Mouse (Mus musculus) lung, embryonic 15.5 days (tissue): Measurements from ENCODE around the gene Gm43951. TPM values are rescaled to one million over a fixed set of nuclear protein-coding genes. Genes with fewer than 3 reads are reported as not detected.
"Not testable (repeated sequence)": the region's sequence is repeated elsewhere in the genome, so short reads cannot be mapped to it uniquely, and the experiment has no call there.

Source experiments
- ATAC-seq: fragments of 200-750 bp; cut with Nextera tagmentation; 2 replicates; pipeline ENCODE4 v1.8.0; 2017; ENCODE audit warnings: moderate number of reproducible peaks, borderline replicate concordance; ENCODE audit not compliant: low FRiP score, low TSS enrichment; ENCODE audit errors: extremely low read depth
- H3K27ac ChIP-seq: fragments of 300-500 bp; sonication (generic); 2 replicates; pipeline ENCODE4 v1.5.1; 2015; ENCODE audit warnings: moderate library complexity, mild to moderate bottlenecking, inconsistent platforms
- H3K27me3 ChIP-seq: fragments of 300-500 bp; sonication (generic); 2 replicates; pipeline ENCODE4 v1.6.1; 2015; ENCODE audit warnings: inconsistent platforms
- H3K36me3 ChIP-seq: fragments of 300-500 bp; sonication (generic); 2 replicates; pipeline ENCODE4 v1.6.1; 2015; ENCODE audit warnings: inconsistent platforms
- H3K4me1 ChIP-seq: fragments of 300-500 bp; sonication (generic); 2 replicates; pipeline ENCODE4 v1.6.1; 2015; ENCODE audit warnings: inconsistent platforms
- H3K4me2 ChIP-seq: fragments of 300-500 bp; sonication (generic); 2 replicates; pipeline ENCODE4 v1.6.1; 2015; ENCODE audit warnings: inconsistent platforms, mild to moderate bottlenecking, moderate library complexity
- H3K4me3 ChIP-seq: fragments of 300-500 bp; sonication (generic); 2 replicates; pipeline ENCODE4 v1.5.1; 2015; ENCODE audit warnings: mild to moderate bottlenecking, inconsistent platforms
- H3K9ac ChIP-seq: fragments of 300-500 bp; sonication (generic); 2 replicates; pipeline ENCODE4 v1.6.1; 2015; ENCODE audit warnings: inconsistent platforms
- H3K9me3 ChIP-seq: fragments of 300-500 bp; sonication (generic); 2 replicates; pipeline ENCODE4 v1.6.1; 2016; ENCODE audit warnings: inconsistent platforms
- WGBS: fragments of 180-500 bp; shearing (Covaris S2); methylation state at CpG from one replicate; pipeline ENCODE4 v1.1.7; 2015; 5-methylcytosine and 5-hydroxymethylcytosine counted together
- polyA plus RNA-seq: library from polyadenylated mRNA; unstranded; fragments of >200 nt; fragmentation: Nextera tagmentation; extraction: Ambion mirVana; gene quantifications from 2 replicates; pipeline ENCODE4 v1.2.1, GENCODE M21; 2015

Gm43951 gene
- polyA plus RNA-seq, 1 experiment from 2014 or later = 0.44 TPM

DNA sequence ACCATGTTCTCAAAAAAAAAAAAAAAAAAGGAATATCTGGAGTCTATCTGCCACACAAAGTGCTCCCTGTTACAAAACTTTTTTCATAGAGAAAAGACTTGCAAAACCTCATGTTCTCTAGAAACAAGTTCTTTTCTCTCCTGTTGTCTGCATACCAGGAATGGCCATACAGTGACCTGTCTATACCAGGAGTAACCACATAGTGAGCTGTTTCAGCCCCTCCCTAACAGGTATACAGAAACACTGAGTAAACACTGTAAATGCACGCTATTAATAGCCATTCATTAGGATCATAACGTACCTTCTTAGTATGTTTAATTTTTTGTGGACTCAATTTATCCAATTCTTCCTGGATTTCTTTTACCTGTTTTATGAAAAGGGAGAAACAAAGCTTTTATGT, 12.4 kb downstream of the Gm43951 start:
- H3K27ac ChIP-seq = no peak overlapping the region
- H3K4me2 ChIP-seq = no peak overlapping the region
- no peak for ATAC-seq
- H3K9me3 ChIP-seq = no peaks in the 10 kb centered on the region
- whole genome bisulfite sequencing = 86% methylated on average over 2 of the region's 2 CpGs
- peaks cover 36% of the 10 kb centered on the region for H3K36me3 ChIP-seq
- no peak overlapping the region for H3K9ac ChIP-seq
- no peaks in the 10 kb centered on the region for H3K4me1 ChIP-seq
- no peaks in the 10 kb centered on the region for H3K27me3 ChIP-seq
- H3K4me3 ChIP-seq = no peak overlapping the region

DNA sequence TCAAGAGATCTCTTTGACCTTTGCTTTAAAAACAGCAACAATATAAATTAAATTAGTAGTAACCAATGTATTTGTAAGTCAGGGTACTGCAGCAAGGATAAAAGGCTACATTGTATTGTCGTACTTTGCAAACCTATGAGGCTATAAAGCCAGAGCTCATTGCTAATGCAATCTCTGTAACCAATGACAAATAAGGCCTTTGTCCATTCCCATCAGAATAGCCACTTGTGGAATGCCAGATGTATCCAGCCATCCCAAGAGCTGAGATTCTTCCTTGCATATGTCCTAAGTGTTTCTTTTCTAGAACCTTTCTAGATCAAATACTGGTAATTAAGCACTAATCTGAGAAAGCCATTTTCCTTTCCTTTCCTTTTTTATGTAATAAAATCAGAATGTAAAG, 15.8 kb downstream of the Gm43951 start:
- H3K36me3 ChIP-seq = peaks cover 35% of the 10 kb centered on the region
- H3K27ac ChIP-seq = no peak overlapping the region
- WGBS = 94% methylated on average over 1 of the region's 1 CpGs
- H3K27me3 ChIP-seq = no peaks in the 10 kb centered on the region
- H3K4me1 ChIP-seq = no peaks in the 10 kb centered on the region
- H3K4me3 ChIP-seq = no peak overlapping the region
- no peak overlapping the region for H3K9ac ChIP-seq
- no peaks in the 10 kb centered on the region for H3K9me3 ChIP-seq
- no peak for ATAC-seq
- H3K4me2 ChIP-seq = no peak overlapping the region

DNA sequence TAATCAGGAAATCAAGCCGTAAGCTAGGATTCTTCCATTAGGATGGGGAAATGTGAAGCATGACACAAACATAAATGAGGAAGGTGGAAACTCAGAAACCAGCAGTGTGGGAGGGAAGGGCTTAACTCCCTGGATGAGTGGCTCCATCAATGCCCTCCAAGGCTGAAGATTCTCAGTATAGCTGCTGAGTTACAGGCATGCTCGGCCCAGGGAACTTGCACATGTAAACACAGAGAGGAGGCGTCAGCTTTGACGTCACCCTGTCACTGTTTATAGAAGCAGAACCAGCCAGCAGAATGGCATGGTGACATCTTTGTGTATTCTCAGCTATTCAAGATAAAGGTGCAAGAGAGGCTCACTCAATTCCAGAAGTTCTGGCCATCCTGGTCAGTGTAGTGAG, 22.4 kb downstream of the Gm43951 start:
- Histone ChIP-seq H3K27me3 (no peaks in the 10 kb centered on the region), H3K27ac (no peak overlapping the region), H3K36me3 (peaks cover 23% of the 10 kb centered on the region), H3K4me2 (no peak overlapping the region), H3K4me3 (no peak overlapping the region), H3K9ac (no peak overlapping the region), H3K9me3 (no peaks in the 10 kb centered on the region), H3K4me1 (no peaks in the 10 kb centered on the region)
- no peak for ATAC-seq
- WGBS = 41% methylated on average over 4 of the region's 4 CpGs

DNA sequence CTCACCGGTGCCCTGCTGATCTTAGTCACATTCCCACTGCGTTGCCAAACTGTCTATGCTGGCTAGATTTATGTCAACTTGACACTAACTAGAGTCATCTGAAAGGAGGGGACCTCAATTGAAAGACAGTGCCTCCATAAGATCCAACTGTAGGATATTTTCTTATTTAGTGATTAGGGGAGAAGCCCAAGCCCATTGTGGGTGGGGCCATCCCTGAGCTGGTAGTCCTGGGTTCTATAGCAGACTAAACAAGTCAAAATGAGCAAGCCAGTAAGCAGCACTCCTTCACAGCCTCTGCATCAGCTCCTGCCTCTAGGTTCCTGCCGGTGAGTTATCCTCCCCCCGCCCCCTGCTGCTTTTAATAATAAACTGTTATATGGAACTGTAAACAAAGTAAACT, 25.5 kb downstream of the Gm43951 start:
- Histone ChIP-seq H3K27me3 (no peaks in the 10 kb centered on the region), H3K9me3 (no peaks in the 10 kb centered on the region), H3K4me3 (no peak overlapping the region), H3K36me3 (peaks cover 35% of the 10 kb centered on the region), H3K4me1 (no peaks in the 10 kb centered on the region), H3K4me2 (no peak overlapping the region), H3K9ac (no peak overlapping the region), H3K27ac (no peak overlapping the region)
- no peak for ATAC-seq
- 87% methylated on average over 4 of the region's 4 CpGs for WGBS

DNA sequence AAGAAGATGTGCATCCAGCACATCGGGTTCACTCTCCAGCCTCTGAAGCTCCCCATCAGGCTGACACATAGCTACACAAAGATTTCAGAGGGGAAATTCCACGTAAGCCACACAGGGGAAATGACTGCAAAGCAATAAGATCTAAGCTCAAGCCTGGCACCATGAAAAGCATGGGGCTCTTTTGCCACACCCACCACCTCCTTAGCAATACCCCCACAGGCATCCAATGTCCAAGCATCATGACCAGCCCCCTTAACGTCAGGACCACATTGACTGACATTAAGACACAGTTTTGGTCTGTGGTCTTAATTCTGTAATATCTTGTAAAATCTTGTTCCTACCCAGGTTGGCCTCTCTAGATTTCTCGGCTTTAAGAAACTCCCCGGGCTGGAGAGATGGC, 26.1 kb downstream of the Gm43951 start:
- H3K9me3 ChIP-seq = no peaks in the 10 kb centered on the region
- H3K36me3 ChIP-seq = peaks cover 39% of the 10 kb centered on the region
- H3K27me3 ChIP-seq = no peaks in the 10 kb centered on the region
- H3K9ac ChIP-seq = no peak overlapping the region
- H3K4me3 ChIP-seq = no peak overlapping the region
- no peak overlapping the region for H3K27ac ChIP-seq
- no peaks in the 10 kb centered on the region for H3K4me1 ChIP-seq
- WGBS = 88% methylated on average over 5 of the region's 5 CpGs
- no peak for ATAC-seq
- no peak overlapping the region for H3K4me2 ChIP-seq

DNA sequence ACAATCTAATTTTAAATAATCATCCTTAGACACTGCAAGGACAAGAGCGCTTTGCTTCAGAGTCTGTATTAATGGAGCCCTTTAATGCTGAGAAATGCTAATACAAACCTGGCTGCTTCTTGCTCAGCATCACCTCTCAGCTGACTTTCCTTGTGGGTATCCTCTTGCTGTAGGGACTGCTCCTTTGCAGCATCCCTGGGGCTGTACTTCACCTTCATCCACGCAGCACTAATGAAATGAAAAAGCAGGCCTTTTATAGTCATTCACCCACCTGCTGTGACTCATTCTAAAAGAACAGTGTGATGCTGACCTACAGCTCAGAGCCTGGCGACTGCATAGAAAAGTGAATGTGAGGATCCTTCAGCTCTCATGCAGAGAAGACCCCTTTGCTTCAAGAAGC, 30.1 kb downstream of the Gm43951 start:
- Histone ChIP-seq H3K36me3 (peaks cover 63% of the 10 kb centered on the region), H3K4me3 (no peak overlapping the region), H3K27ac (no peak overlapping the region), H3K4me2 (no peak overlapping the region), H3K27me3 (no peaks in the 10 kb centered on the region), H3K4me1 (no peaks in the 10 kb centered on the region), H3K9me3 (no peaks in the 10 kb centered on the region), H3K9ac (no peak overlapping the region)
- ATAC-seq = no peak
- 71% methylated on average over 3 of the region's 3 CpGs for WGBS

DNA sequence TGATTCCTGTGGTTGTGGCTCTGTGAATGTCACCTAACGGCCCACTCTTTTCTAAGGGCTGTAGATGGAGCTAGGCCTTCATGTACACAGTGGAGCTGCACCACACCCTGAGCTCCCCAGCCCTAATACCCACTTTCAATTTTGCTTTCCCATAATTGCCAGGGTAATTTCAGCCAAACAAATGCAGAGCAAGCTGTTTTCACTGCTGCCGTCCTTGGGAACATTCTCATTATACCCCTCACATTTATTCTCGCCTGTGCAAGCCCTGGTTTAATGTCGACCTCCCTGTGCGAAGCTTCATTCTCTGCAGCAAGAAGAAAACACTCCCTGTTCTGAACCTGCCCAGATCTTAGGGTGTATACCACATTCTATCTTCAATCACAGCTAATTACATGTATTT, 30.7 kb downstream of the Gm43951 start:
- ATAC-seq = no peak
- Histone ChIP-seq H3K27ac (no peak overlapping the region), H3K9me3 (no peaks in the 10 kb centered on the region), H3K4me1 (no peaks in the 10 kb centered on the region), H3K4me3 (no peak overlapping the region), H3K27me3 (no peaks in the 10 kb centered on the region), H3K36me3 (peaks cover 62% of the 10 kb centered on the region), H3K4me2 (no peak overlapping the region), H3K9ac (no peak overlapping the region)
- WGBS = 85% methylated on average over 5 of the region's 5 CpGs

DNA sequence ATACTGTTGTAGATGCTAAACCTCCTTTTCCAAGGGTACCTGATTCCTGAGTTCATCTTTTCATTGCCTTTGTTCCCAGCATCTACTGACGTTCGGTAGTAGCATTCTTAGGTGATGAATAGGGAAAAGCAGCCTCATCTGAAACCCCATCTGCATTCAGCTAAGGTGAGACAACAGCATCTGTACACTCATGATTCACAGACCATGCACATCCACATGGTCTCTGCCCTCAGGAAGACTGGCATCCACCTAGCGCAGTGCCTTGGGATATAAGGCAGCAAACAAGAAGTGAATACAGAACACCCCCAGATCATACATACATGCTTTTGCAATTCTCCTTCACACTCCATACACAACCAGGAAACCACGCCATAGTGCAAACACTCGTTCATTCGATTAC, 31.9 kb downstream of the Gm43951 start:
- H3K36me3 ChIP-seq = peaks cover 66% of the 10 kb centered on the region
- no peak overlapping the region for H3K4me3 ChIP-seq
- H3K27me3 ChIP-seq = no peaks in the 10 kb centered on the region
- no peak for ATAC-seq
- H3K9me3 ChIP-seq = no peaks in the 10 kb centered on the region
- H3K4me2 ChIP-seq = no peak overlapping the region
- no peak overlapping the region for H3K9ac ChIP-seq
- H3K4me1 ChIP-seq = no peaks in the 10 kb centered on the region
- no peak overlapping the region for H3K27ac ChIP-seq
- WGBS = 92% methylated on average over 6 of the region's 6 CpGs

DNA sequence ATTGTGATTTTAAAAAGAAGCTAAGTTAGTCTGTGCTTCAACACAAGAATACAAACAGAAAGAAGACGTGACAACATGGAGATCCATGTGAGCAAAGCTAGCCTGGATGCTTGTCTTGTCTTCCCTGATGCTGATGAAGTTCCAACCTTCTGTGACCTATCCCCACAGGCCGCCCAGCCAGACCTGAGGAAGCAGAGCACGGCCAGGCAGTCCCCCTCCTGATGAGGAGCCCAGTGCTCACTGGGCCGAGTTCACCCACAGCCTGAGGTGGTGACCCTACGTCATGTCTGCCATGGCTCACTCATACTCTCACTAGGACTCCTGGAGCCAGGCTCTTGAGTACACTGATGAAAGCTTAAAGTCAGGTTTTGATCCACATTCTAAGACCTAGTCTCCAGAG, 33.1 kb downstream of the Gm43951 start:
- no peaks in the 10 kb centered on the region for H3K9me3 ChIP-seq
- WGBS = 81% methylated on average over 5 of the region's 5 CpGs
- H3K4me1 ChIP-seq = no peaks in the 10 kb centered on the region
- peaks cover 68% of the 10 kb centered on the region for H3K36me3 ChIP-seq
- H3K9ac ChIP-seq = no peak overlapping the region
- no peaks in the 10 kb centered on the region for H3K27me3 ChIP-seq
- no peak overlapping the region for H3K4me3 ChIP-seq
- no peak overlapping the region for H3K27ac ChIP-seq
- H3K4me2 ChIP-seq = no peak overlapping the region
- no peak for ATAC-seq

DNA sequence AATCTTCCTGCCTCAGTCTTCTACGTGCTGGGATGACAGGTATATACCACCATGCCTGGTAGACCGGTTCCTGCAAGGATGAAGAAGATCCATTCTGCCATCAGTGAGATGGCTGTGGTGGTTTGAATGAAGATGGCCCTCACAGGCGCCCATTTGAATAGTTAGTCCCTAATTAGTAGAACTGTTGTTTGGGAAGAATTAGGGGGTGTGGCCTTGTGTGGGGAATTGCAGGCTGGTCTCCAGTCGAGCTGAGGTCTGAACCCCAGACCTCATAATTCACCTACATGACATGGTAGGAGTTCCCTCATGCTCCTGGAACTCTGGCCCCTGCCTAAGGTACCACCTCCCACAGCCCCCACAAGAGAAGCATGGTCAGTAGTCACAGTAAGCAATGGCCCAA, 34.7 kb downstream of the Gm43951 start:
- H3K9me3 ChIP-seq, H3K4me3 ChIP-seq, H3K4me1 ChIP-seq, H3K4me2 ChIP-seq, ATAC-seq, H3K9ac ChIP-seq, H3K27ac ChIP-seq, H3K27me3 ChIP-seq: not testable (repeated sequence)
- peaks cover 62% of the 10 kb centered on the region for H3K36me3 ChIP-seq
- WGBS = 73% methylated on average over 4 of the region's 4 CpGs

DNA sequence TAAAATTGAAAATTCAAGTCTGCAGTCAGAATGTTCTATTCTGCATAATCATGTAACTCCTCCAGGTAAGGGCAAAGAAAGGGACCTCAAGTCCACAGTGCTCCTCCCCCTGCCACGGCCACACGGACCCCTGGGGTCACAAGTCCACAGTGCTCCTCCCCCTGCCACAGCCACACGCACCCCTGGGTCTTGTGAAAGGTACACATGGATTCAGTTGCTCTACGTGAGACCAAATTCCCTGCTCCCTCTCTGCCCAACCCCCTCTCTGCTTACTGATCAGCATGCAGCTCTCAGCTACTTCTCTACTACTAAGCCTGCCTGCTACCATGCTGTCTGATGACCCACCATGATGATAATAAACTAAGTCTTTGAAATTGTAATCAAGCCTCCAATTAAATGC, 36.8 kb downstream of the Gm43951 start:
- Histone ChIP-seq H3K9me3 (no peaks in the 10 kb centered on the region), H3K4me2 (no peak overlapping the region), H3K27ac (no peak overlapping the region), H3K4me1 (no peaks in the 10 kb centered on the region), H3K27me3 (no peaks in the 10 kb centered on the region), H3K9ac (no peak overlapping the region), H3K4me3 (no peak overlapping the region), H3K36me3 (peaks cover 64% of the 10 kb centered on the region)
- ATAC-seq = no peak
- WGBS = 72% methylated on average over 4 of the region's 4 CpGs

DNA sequence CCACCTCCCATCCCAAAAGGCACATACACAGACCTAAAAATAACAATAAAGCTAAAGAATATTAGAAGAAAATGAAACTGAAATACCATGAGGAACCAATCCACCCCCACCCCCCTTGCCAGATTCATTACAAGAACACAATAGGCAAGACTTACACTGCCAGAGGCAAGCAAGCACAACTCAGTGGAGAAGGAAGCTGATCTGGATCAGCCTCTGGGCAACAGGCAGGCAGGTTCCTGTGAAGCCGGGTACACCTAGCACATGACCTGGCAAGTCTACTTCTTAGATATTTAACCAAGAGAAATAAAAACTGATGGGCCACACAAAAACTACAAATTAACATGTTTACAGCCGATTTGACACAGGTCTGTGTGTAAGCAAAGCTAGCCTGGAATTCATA, 43.4 kb downstream of the Gm43951 start:
- 87% methylated on average over 2 of the region's 2 CpGs for WGBS
- Histone ChIP-seq H3K36me3 (peaks cover 39% of the 10 kb centered on the region), H3K9ac (no peak overlapping the region), H3K27me3 (no peaks in the 10 kb centered on the region), H3K9me3 (no peaks in the 10 kb centered on the region), H3K4me3 (no peak overlapping the region), H3K4me2 (no peak overlapping the region), H3K27ac (no peak overlapping the region), H3K4me1 (no peaks in the 10 kb centered on the region)
- ATAC-seq = no peak

DNA sequence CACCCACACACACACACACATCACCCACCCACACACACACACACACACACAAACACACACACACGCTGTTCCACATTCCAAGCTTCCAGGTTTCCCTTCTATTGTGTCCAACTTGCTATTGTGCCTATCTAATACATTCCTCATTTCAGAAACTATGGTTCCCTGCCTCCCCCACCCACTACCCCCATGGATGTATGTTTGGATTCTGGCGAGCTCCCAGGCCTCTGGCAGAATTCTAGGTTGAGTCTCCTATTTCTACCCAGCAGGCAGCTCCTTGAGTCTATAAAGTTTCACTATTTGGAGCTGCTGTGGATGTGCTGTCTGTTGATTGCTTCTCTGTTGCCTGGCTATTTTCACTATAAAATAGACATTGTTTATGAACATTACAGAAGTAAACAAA, 50.0 kb downstream of the Gm43951 start:
- Histone ChIP-seq H3K9me3 (no peaks in the 10 kb centered on the region), H3K27me3 (no peaks in the 10 kb centered on the region), H3K9ac (no peak overlapping the region), H3K4me2 (no peak overlapping the region), H3K4me1 (no peaks in the 10 kb centered on the region), H3K4me3 (no peak overlapping the region), H3K36me3 (peaks cover 22% of the 10 kb centered on the region), H3K27ac (no peak overlapping the region)
- WGBS = 61% methylated on average over 2 of the region's 2 CpGs
- no peak for ATAC-seq
